Mouse (Mus musculus): ENCODE data around the gene Hoxa4. TPM values are rescaled to one million over a fixed set of nuclear protein-coding genes. Genes with fewer than 3 reads are reported as not detected.

Gene Hoxa4
- total RNA-seq, 1 experiment from 2014 or later = 1.6 TPM

DNA sequence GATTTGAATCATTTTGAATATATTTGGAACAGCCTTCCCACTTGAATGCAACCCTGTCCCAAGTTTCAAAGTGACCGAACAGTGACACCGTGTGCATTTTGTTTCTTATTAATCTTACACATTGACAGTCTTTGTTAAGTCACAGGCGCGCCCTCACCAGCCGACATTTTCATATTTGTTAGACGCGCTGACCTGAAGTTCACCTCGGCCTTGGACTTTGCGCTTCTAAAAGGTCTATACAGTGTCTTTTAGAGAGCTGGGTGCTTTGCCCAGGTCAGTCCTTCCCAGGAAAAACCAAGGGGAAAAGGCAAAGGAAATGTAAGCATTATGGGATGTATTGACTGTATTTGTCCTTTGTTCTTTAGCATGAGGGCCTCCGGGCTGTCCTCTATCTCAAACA, 3.1 kb upstream of the Hoxa4 start:
- no peak for ATAC-seq (replicated peaks in 1 of 2; ENCODE audit: insufficient read depth in 1 of 2, low FRiP score in 2 of 2, low TSS enrichment in 1 of 2, low read depth in 1 of 2, poor library complexity in 2 of 2, severe bottlenecking in 2 of 2)

- peak; percentile 46 to 87 for ATAC-seq (replicated peaks in 1 of 2; ENCODE audit: insufficient read depth in 1 of 2, low FRiP score in 2 of 2, low TSS enrichment in 1 of 2, low read depth in 1 of 2, poor library complexity in 2 of 2, severe bottlenecking in 2 of 2)
Observed at GRCm38 (mm10) chr6:52191860-52192550, 452 bp upstream of the Hoxa4 start.

DNA sequence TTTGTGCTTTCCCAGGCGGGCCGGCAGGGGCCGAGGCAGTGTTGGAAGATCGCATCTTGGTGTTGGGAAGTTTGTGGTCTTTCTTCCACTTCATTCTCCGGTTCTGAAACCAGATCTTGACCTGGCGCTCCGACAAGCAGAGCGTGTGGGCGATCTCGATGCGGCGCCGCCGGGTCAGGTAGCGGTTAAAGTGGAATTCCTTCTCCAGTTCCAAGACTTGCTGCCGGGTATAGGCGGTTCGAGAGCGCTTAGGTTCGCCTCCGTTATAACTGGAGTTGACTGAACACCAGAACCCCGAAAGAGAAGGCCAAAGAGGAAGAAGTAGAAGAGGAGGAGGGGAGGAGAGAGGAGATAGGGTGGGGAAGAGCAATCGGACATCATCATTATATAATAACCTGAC, 1.1 kb downstream of the Hoxa4 start:
- ATAC-seq (replicated peaks in 1 of 2; ENCODE audit: insufficient read depth in 1 of 2, low FRiP score in 2 of 2, low TSS enrichment in 1 of 2, low read depth in 1 of 2, poor library complexity in 2 of 2, severe bottlenecking in 2 of 2) = no peak

GRCm38 (mm10) chr6:52189909-52190308, 1.6 kb downstream of the Hoxa4 start:
- no peak for ATAC-seq (replicated peaks in 1 of 2; ENCODE audit: insufficient read depth in 1 of 2, low FRiP score in 2 of 2, low TSS enrichment in 1 of 2, low read depth in 1 of 2, poor library complexity in 2 of 2, severe bottlenecking in 2 of 2)

DNA sequence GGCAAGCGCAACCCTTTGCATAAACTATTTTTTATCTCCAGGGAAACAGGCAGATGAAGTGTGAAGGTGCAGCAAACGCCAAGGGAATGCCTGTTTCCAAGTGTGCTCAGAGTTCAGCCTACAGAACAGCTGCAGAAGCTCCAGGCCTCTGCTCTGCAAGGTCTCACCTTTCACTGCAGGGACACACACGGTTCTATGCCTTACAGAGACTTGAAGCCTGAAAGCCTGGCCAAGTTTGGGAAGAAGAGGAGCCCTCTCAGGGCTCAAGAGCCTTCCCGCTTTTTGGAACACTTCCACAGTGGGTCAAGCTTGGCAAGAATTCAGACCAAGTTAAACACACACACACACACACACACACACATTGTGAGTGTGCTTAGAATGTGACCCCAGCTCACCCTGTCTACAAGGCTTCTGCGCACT, 2.4 kb downstream of the Hoxa4 start:
- ATAC-seq (replicated peaks in 1 of 2; ENCODE audit: insufficient read depth in 1 of 2, low FRiP score in 2 of 2, low TSS enrichment in 1 of 2, low read depth in 1 of 2, poor library complexity in 2 of 2, severe bottlenecking in 2 of 2) = no peak

DNA sequence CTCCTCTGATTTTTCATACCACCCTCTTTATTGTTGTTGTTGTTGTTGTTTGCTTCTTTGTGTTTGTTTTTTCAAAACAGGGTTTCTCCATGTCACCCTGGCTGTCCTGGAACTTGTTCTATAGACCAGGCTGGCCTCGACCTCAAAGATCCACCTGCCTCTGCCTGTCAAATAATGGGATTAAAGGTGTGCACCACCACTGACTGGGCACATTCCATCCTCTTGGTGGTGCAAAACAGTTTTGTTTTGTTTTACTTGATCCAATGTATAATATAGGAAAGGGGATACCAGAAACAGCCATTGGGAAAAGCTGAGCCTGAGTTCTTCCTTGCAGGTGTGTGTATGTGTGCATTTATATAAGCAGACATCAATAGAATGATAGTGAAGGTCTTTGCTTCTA, 5.1 kb downstream of the Hoxa4 start:
- ATAC-seq (replicated peaks in 1 of 2; ENCODE audit: insufficient read depth in 1 of 2, low FRiP score in 2 of 2, low TSS enrichment in 1 of 2, low read depth in 1 of 2, poor library complexity in 2 of 2, severe bottlenecking in 2 of 2) = no peak

DNA sequence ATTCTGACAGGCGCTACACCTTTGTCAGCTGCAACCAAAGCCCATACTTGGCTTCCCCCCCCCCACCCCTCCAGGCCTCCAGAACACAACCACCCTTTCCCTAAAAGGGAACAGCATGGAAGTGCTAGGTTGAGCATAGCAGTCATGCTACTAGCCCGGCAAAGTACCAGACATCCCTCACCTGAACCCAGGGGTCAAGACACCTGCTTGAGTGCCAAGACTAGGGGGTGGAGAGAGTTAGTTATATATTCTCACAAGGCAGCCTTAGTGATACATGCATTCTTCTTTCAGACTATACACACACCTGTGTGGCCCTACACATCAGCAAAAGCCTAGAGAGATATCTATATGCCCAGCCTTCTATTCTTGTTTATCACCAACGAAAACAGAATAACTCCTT, 5.7 kb downstream of the Hoxa4 start:
- ATAC-seq (replicated peaks in 1 of 2; ENCODE audit: insufficient read depth in 1 of 2, low FRiP score in 2 of 2, low TSS enrichment in 1 of 2, low read depth in 1 of 2, poor library complexity in 2 of 2, severe bottlenecking in 2 of 2) = no peak

GRCm38 (mm10) chr6:52185222-52185621, 6.3 kb downstream of the Hoxa4 start:
- ATAC-seq (replicated peaks in 1 of 2; ENCODE audit: insufficient read depth in 1 of 2, low FRiP score in 2 of 2, low TSS enrichment in 1 of 2, low read depth in 1 of 2, poor library complexity in 2 of 2, severe bottlenecking in 2 of 2) = no peak

- ATAC-seq (replicated peaks in 1 of 2; ENCODE audit: insufficient read depth in 1 of 2, low FRiP score in 2 of 2, low TSS enrichment in 1 of 2, low read depth in 1 of 2, poor library complexity in 2 of 2, severe bottlenecking in 2 of 2) = no peak
Observed at GRCm38 (mm10) chr6:52184668-52185067, 6.9 kb downstream of the Hoxa4 start.

- no peak for ATAC-seq (replicated peaks in 1 of 2; ENCODE audit: insufficient read depth in 1 of 2, low FRiP score in 2 of 2, low TSS enrichment in 1 of 2, low read depth in 1 of 2, poor library complexity in 2 of 2, severe bottlenecking in 2 of 2)
Observed at GRCm38 (mm10) chr6:52183311-52184080, 8.1 kb downstream of the Hoxa4 start.

DNA sequence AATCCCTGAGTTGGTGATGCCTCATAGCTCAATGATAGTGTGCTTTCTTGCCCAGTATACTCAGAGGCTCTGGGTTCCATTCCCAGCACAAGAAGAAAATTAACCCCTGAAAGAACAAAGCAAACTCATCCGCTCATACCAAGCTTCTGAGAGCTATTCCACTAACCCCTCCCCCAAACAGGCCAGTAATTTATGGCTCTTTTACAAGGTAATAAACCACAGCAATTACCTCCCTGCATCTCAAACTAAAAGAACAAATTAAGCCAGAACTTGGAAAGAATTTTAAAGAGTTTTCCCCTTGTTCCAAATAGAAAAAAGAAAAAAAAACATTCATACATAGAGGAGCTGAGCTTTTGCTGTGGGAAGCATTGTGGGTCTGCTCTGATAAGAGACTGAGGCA, 8.8 kb downstream of the Hoxa4 start:
- ATAC-seq (replicated peaks in 1 of 2; ENCODE audit: insufficient read depth in 1 of 2, low FRiP score in 2 of 2, low TSS enrichment in 1 of 2, low read depth in 1 of 2, poor library complexity in 2 of 2, severe bottlenecking in 2 of 2) = no peak

DNA sequence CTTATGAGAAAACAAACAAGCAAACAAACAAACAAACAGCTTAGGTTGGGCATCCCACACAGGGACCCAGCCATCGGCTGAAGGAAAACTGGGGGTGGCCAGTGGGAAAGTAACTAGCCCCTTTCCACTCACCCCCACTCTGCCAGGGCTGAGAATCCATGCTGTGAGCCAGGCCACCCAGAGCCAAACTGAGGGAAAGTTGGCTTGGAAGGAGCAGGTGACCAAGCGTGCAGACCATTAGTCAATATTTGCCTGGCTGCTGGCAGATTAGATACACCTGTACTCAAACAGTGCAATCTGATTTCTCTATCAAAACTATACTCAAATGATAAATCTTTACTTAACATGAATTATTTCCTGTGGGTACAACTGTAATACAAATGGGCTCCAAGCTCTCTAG, 9.5 kb downstream of the Hoxa4 start:
- ATAC-seq (replicated peaks in 1 of 2; ENCODE audit: insufficient read depth in 1 of 2, low FRiP score in 2 of 2, low TSS enrichment in 1 of 2, low read depth in 1 of 2, poor library complexity in 2 of 2, severe bottlenecking in 2 of 2) = no peak

DNA sequence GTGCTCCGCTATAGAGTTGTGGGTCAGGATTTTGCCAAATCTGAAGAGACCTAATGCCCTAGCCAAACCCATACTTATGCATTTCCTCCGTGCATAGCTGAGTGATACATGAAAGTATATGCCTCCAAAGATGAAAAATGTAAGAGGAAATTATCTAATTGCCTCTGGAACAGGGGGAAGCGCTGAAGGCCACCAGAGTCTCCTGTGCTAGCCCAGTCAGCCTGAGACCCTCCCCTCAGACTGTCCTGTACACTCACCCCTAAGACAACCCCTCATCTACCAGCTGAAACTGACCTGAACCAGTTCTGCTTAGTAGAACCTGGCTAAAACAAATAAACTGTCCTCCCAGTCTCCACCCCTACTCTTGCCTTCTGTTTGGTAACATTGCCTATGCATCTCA, 10.8 kb downstream of the Hoxa4 start:
- no peak for ATAC-seq (replicated peaks in 1 of 2; ENCODE audit: insufficient read depth in 1 of 2, low FRiP score in 2 of 2, low TSS enrichment in 1 of 2, low read depth in 1 of 2, poor library complexity in 2 of 2, severe bottlenecking in 2 of 2)

- ATAC-seq (replicated peaks in 1 of 2; ENCODE audit: insufficient read depth in 1 of 2, low FRiP score in 2 of 2, low TSS enrichment in 1 of 2, low read depth in 1 of 2, poor library complexity in 2 of 2, severe bottlenecking in 2 of 2) = no peak
Observed at GRCm38 (mm10) chr6:52180213-52180710, 11.3 kb downstream of the Hoxa4 start.

DNA sequence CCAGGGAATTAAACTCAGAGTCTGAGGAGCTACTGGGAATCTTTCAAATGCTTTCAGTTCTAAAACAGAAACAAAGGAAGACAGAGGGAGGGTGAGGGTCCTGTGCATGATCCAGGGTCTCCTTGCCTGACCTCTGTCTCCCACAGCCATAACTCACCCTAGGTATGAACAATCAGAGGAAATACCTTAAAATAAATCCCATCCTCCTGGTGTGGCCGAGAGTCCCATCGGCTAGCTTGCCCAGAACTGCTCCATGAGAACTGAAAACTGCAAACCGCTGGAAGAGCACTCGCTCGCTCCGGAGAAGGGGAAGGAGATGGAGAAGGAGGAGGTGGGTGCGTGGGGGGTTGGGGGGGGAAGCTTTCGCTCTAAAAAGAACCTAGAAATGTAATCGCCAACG, 11.9 kb downstream of the Hoxa4 start:
- no peak for ATAC-seq (replicated peaks in 1 of 2; ENCODE audit: insufficient read depth in 1 of 2, low FRiP score in 2 of 2, low TSS enrichment in 1 of 2, low read depth in 1 of 2, poor library complexity in 2 of 2, severe bottlenecking in 2 of 2)

- no peak for ATAC-seq (replicated peaks in 1 of 2; ENCODE audit: insufficient read depth in 1 of 2, low FRiP score in 2 of 2, low TSS enrichment in 1 of 2, low read depth in 1 of 2, poor library complexity in 2 of 2, severe bottlenecking in 2 of 2)
Observed at GRCm38 (mm10) chr6:52178918-52179665, 12.5 kb downstream of the Hoxa4 start.

- ATAC-seq (replicated peaks in 1 of 2; ENCODE audit: insufficient read depth in 1 of 2, low FRiP score in 2 of 2, low TSS enrichment in 1 of 2, low read depth in 1 of 2, poor library complexity in 2 of 2, severe bottlenecking in 2 of 2) = no peak
Observed at GRCm38 (mm10) chr6:52177806-52178205, 13.7 kb downstream of the Hoxa4 start.
